Mouse (Mus musculus): ENCODE data around the gene Gins2. TPM values are rescaled to one million over a fixed set of nuclear protein-coding genes. Genes with fewer than 3 reads are reported as not detected.

Gins2 gene
- total and polyA plus RNA-seq, 3 experiments = 39.6 to 150 (median 49.3) TPM

DNA sequence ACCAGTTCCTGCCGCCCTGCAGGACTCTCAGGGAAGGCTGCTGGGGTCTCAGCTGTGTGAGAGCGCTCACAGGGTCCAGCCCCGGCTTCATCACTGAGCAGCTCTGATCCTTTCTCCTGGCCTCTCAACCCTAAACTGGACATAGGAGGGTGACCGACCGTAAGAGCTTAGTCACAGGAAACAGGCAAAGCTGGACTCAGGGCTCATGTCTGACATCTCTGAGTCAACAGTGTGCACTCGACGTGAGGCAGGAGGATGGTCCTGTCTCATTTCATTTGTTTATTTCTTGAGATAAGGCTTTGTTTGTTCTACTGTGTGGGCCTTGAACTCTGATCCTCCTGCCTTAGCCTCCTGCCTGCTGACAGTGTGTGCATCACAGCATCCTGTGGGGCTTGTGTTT lies 31.3 kb upstream of the Gins2 start:
- H3K27ac ChIP-seq (ENCODE audit: control insufficient read depth, low read depth, low read length) = no peak overlapping the region
- no peaks in the 10 kb centered on the region for H3K27me3 ChIP-seq (ENCODE audit: control insufficient read depth in 1 of 2, insufficient read depth in 2 of 2, low read length in 2 of 2)
- H3K4me1 ChIP-seq (ENCODE audit: control insufficient read depth in 1 of 2, insufficient read depth in 2 of 2, low read length in 2 of 2) = no peaks in the 10 kb centered on the region
- no peak for DNase-seq (ENCODE audit: low read depth, low spot score)
- no peaks in the 10 kb centered on the region for H3K9me3 ChIP-seq (replicated peaks; ENCODE audit: insufficient read depth, low read length)
- no peak overlapping the region for H3K4me3 ChIP-seq (ENCODE audit: control insufficient read depth in 1 of 2, insufficient read depth in 1 of 2, low read depth in 2 of 2, low read length in 2 of 2)
- H3K79me2 ChIP-seq (ENCODE audit: control insufficient read depth, insufficient read depth, low read length, poor library complexity) = no peaks in the 10 kb centered on the region
- H3K36me3 ChIP-seq (ENCODE audit: control insufficient read depth in 1 of 2, insufficient read depth in 2 of 2, low read length in 2 of 2) = peaks cover 0 to 2% of the 10 kb centered on the region in 2 experiments; a peak in 1 of 4 replicates
- no peak overlapping the region for H3K9ac ChIP-seq (ENCODE audit: control insufficient read depth, low read depth, low read length, poor library complexity, severe bottlenecking)
- TF ChIP-seq MYC (IDR thresholded peaks at IDR 0.05; ENCODE audit: low read depth, low read length) (no peak), NELFE (IDR thresholded peaks at IDR 0.05; ENCODE audit: low read depth, low read length) (no peak), ELF1 (IDR thresholded peaks at IDR 0.05; ENCODE audit: low read depth, low read length) (no peak), EP300 (IDR thresholded peaks at IDR 0.05; ENCODE audit: low read depth in 1 of 2, low read length in 2 of 2) (no peak), CTCF (IDR thresholded peaks at IDR 0.05 in 2 of 3, conservative IDR thresholded peaks at IDR 0.05 in 1 of 3; ENCODE audit: control insufficient read depth in 1 of 3, insufficient read depth in 1 of 3, low read depth in 2 of 3, low read length in 3 of 3, poor library complexity in 1 of 3, severe bottlenecking in 1 of 3) (no peak), MYB (IDR thresholded peaks at IDR 0.05; ENCODE audit: low read depth, low read length) (no peak), ZNF384 (IDR thresholded peaks at IDR 0.05; ENCODE audit: low read depth, low read length) (no peak), CHD1 (IDR thresholded peaks at IDR 0.05; ENCODE audit: low read depth, low read length) (no peak), GATA1 (IDR thresholded peaks at IDR 0.05; ENCODE audit: low read depth, low read length) (no peak), JUND (IDR thresholded peaks at IDR 0.05; ENCODE audit: low read depth, low read length) (no peak)

DNA sequence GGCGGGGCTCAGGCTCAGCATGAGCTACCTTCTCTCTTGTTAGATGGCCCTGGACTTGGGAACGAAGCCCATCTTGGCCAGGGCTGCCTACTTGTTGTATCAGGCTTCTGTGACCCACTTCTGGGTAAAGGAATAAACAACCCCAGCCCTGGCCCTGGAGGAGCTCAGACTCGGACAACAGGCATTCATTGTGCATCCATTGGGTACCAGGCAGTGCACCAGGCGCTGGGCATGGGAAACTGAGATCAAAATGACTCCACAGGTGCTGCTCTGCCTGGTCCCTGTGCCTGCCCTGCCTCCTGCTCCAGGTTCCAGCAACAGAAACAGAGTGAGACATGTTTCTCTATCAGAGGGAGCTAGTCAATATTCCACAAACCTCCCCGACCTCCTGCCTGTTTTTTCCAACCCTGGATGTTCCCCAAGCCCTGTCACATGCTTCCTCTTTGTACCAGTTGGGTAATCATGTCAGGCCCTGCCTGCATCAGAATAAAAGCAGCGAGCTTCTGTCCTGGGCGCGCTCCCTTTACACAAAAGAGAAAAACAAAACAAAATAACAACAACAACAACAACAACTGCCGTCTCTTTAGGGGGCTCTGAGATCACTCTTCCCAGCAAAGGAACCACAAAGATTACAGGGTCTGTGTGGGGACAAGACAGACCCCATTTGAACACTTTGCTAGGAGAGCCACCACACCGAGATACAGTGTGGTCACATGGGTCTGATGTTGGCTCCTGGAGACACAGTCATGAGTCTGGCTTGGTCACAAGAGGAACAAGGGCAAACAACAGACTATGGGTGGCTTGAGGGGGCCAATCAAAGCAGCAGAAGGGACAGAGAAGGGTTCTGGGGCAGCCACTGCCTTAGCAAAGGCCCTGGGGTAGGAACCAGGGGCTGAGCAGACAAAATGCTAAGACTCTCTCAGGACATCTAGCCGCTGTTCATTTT lies 30.4 kb upstream of the Gins2 start:
- Histone ChIP-seq H3K9me3 (replicated peaks; ENCODE audit: insufficient read depth, low read length) (no peaks in the 10 kb centered on the region), H3K79me2 (ENCODE audit: control insufficient read depth, insufficient read depth, low read length, poor library complexity) (no peaks in the 10 kb centered on the region), H3K9ac (ENCODE audit: control insufficient read depth, low read depth, low read length, poor library complexity, severe bottlenecking) (no peak overlapping the region), H3K27ac (ENCODE audit: control insufficient read depth, low read depth, low read length) (no peak overlapping the region), H3K27me3 (ENCODE audit: control insufficient read depth in 1 of 2, insufficient read depth in 2 of 2, low read length in 2 of 2) (no peaks in the 10 kb centered on the region), H3K4me3 (ENCODE audit: control insufficient read depth in 1 of 2, insufficient read depth in 1 of 2, low read depth in 2 of 2, low read length in 2 of 2) (no peak overlapping the region), H3K4me1 (ENCODE audit: control insufficient read depth in 1 of 2, insufficient read depth in 2 of 2, low read length in 2 of 2) (no peaks in the 10 kb centered on the region), H3K36me3 (ENCODE audit: control insufficient read depth in 1 of 2, insufficient read depth in 2 of 2, low read length in 2 of 2) (peaks cover 0 to 2% of the 10 kb centered on the region in 2 experiments; a peak in 1 of 4 replicates)
- peak; percentile 27 for DNase-seq (ENCODE audit: low read depth, low spot score)
- TF ChIP-seq MYB (IDR thresholded peaks at IDR 0.05; ENCODE audit: low read depth, low read length) = no peak
- no peak for TF ChIP-seq CHD2 (IDR thresholded peaks at IDR 0.05; ENCODE audit: low read length)
- no peak for TF ChIP-seq ZC3H11A (IDR thresholded peaks at IDR 0.05; ENCODE audit: low read depth, low read length)
- TF ChIP-seq ZMIZ1 (IDR thresholded peaks at IDR 0.05; ENCODE audit: low read depth, low read length) = no peak
- TF ChIP-seq NRF1 (IDR thresholded peaks at IDR 0.05; ENCODE audit: insufficient read depth, low read depth, low read length, poor library complexity, severe bottlenecking) = no peak
- TF ChIP-seq USF1 (IDR thresholded peaks at IDR 0.05; ENCODE audit: low read depth, low read length) = peak; percentile 61
- no peak for TF ChIP-seq CHD1 (IDR thresholded peaks at IDR 0.05; ENCODE audit: low read depth, low read length)
- TF ChIP-seq POLR2A (IDR thresholded peaks at IDR 0.05; ENCODE audit: control insufficient read depth in 1 of 2, insufficient read depth in 1 of 2, low read depth in 1 of 2, low read length in 2 of 2, poor library complexity in 1 of 2) = no peak
- TF ChIP-seq RAD21 (IDR thresholded peaks at IDR 0.05; ENCODE audit: low read depth, low read length) = no peak
- TF ChIP-seq MXI1 (IDR thresholded peaks at IDR 0.05; ENCODE audit: low read depth, low read length) = 0 out of 2 replicates have a peak, but pooled peaks have one; percentile 20
